Mouse (Mus musculus) limb, embryonic 13.5 days (tissue): ENCODE data around the gene Polr3h. TPM values are rescaled to one million over a fixed set of nuclear protein-coding genes. Genes with fewer than 3 reads are reported as not detected.
A peak's percentile ranks its signal among the peaks of the same experiment; 100 is the strongest.

Experiments used
- ATAC-seq: fragments of 200-750 bp; cut with Nextera tagmentation; 2 replicates; pipeline ENCODE4 v1.8.0; 2017; ENCODE audit warnings: low read depth, moderate number of reproducible peaks, moderate TSS enrichment; ENCODE audit not compliant: low FRiP score
- H3K27ac ChIP-seq: fragments of 300-500 bp; sonication (generic); 2 replicates; pipeline ENCODE4 v1.5.1; 2015; ENCODE audit warnings: inconsistent platforms, mild to moderate bottlenecking, moderate library complexity
- H3K27me3 ChIP-seq: fragments of 300-500 bp; sonication (generic); 2 replicates; pipeline ENCODE4 v1.6.1; 2015; ENCODE audit warnings: mild to moderate bottlenecking, inconsistent platforms
- H3K36me3 ChIP-seq: fragments of 300-500 bp; sonication (generic); 2 replicates; pipeline ENCODE4 v1.6.1; 2015; ENCODE audit warnings: inconsistent platforms, mild to moderate bottlenecking, moderate library complexity
- H3K4me1 ChIP-seq: fragments of 300-500 bp; sonication (generic); 2 replicates; pipeline ENCODE4 v1.6.1; 2015; ENCODE audit warnings: inconsistent platforms
- H3K4me2 ChIP-seq: fragments of 300-500 bp; sonication (generic); replicated peaks from 2 replicates; pipeline ENCODE4 v1.6.1; 2015; ENCODE audit warnings: inconsistent platforms, mild to moderate bottlenecking, moderate library complexity
- H3K4me3 ChIP-seq: fragments of 300-500 bp; sonication (generic); 2 replicates; pipeline ENCODE4 v1.5.1; 2015; ENCODE audit warnings: moderate library complexity, mild to moderate bottlenecking, inconsistent platforms
- H3K9ac ChIP-seq: fragments of 300-500 bp; sonication (generic); 2 replicates; pipeline ENCODE4 v1.6.1; 2015; ENCODE audit warnings: mild to moderate bottlenecking, inconsistent platforms
- H3K9me3 ChIP-seq: fragments of 300-500 bp; sonication (generic); 2 replicates; pipeline ENCODE4 v1.6.1; 2016; ENCODE audit warnings: inconsistent platforms
- WGBS: fragments of 180-500 bp; shearing (Covaris S2); methylation state at CpG from one replicate; pipeline ENCODE4 v1.1.7; 2015; 5-methylcytosine and 5-hydroxymethylcytosine counted together
- polyA plus RNA-seq: library from polyadenylated mRNA; unstranded; fragments of >200 nt; fragmentation: Nextera tagmentation; extraction: Ambion mirVana; gene quantifications from 2 replicates; pipeline ENCODE4 v1.2.1, GENCODE M21; 2015

Gene Polr3h
- polyA plus RNA-seq, 1 experiment from 2014 or later = 57.9 TPM

DNA sequence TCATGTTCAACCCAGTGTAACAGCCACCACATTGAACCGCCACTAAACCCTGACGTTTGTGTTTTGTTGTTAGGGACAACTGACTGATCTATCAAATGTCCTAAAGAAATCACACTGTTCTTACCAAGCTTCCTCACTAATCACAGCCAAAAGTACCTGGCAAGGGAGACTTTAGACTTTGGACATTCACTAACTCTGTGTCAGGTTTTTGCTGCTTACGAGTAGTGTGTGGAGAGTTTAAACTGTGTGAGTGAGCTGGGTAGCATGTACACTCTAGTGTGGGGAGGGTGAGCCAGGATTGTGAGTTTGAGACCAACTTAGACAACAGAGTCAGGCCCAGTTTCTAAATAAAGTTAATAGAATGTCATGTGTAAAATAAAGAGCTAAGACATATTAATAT, 43.7 kb downstream of the Polr3h start:
- no peak overlapping the region for H3K9ac ChIP-seq
- no peaks in the 10 kb centered on the region for H3K9me3 ChIP-seq
- no peaks in the 10 kb centered on the region for H3K27me3 ChIP-seq
- no peaks in the 10 kb centered on the region for H3K4me1 ChIP-seq
- no peak overlapping the region for H3K4me3 ChIP-seq
- no peak overlapping the region for H3K27ac ChIP-seq
- no peak for ATAC-seq
- H3K4me2 ChIP-seq = no peak overlapping the region
- peaks cover 7% of the 10 kb centered on the region; the same call in 1 of the 2 replicates for H3K36me3 ChIP-seq
- 94% methylated on average over 3 of the region's 3 CpGs for WGBS

DNA sequence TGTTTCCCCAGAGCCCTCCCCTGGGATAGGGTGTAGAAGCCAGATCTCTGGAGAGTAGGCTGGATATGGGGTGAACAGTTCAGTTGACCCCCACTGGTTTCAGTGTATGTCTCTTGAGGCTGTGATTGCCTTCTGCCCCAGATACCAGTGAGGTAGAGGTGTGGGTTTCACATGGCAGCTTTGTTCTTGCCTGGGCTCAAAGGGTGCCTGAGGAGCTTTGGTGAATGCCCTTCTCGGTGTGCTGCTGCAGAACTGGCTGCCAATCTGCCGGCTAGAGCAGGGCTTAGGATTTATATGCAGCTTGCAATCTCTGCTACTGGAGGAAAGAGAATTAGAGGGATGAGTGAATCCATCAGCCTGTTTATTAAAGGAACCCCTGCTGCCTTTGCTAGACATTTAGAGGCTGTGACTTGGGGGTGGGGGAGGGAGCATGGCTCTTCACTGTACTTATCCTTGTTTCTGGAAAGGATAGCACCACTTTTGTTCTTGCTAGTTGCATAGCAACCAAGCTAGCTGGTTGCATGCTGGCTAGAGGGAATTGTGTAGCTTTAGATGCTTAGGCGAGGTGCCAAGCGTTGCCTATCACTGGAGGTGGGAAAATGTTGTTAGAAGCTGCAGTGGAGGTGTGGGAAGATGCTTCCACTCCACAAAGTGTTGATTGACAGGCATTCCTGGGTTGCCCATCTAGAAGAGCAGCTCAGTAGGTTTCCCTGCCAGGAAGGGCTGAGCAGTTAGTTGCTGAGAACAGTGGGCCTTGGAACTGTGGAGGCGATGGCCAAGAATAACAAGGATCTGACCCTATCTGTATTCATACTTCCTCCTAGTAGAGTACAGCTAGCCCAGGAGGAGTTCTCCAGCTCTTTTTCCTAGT, 46.3 kb downstream of the Polr3h start:
- Histone ChIP-seq H3K4me3 (no peak overlapping the region), H3K4me2 (no peak overlapping the region), H3K9me3 (no peaks in the 10 kb centered on the region), H3K9ac (no peak overlapping the region; the same call in 1 of the 2 replicates), H3K27ac (no peak overlapping the region), H3K4me1 (no peaks in the 10 kb centered on the region), H3K36me3 (peaks cover 7% of the 10 kb centered on the region; the same call in 1 of the 2 replicates), H3K27me3 (no peaks in the 10 kb centered on the region)
- WGBS = 79% methylated on average over 5 of the region's 5 CpGs
- no peak for ATAC-seq

DNA sequence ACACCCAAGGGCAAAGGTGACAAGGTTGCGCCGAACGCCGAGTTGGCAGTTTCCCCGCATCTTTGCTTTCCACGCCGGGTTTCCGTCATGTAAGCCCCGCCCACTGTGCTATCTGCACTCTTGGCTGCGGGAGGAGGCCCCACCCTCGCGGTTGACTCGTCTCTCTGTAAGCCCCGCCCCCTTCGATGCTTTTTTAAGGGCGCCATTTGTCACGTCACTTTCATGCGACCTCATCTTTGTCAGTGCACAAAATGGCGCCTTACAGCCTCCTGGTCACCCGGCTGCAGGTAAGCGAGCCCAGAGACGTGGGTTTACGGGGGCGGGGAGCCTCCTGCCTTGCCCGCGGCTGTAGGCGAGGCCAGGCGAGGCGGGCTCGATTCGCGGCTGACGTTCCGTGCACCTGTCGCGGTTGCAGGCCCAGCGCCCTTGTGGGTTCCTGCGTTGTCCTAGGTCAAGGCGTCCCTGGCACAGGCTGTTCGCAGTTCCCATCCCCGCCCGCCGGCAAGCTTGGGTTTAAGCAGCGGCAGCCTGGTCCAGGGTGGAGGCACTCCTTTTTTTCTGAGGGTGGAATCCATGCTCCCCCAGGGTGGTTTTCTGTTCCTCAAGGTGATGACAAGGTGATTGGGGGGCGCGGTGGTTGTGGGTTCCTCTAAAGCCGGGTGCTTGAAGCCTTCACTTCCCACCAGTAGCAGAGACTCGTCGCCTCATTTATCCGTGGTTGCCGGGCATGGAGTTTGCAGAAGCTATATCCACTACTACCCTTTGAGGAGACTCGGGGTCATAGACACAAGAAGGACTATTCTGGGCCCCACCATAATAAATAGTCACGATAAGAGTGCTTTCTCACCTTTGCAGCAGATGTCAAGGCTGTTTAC, 53.5 kb downstream of the Polr3h start, which contains the start of gene Aco2:
Gene Aco2, plus strand, starts transcription at position 48 of the 875 bp plus-strand sequence.
- peak within 1 kb of the TSS; percentile 86 for H3K9ac ChIP-seq
- peak within 1 kb of the TSS; percentile 92 for H3K4me2 ChIP-seq
- peak; percentile 91 for ATAC-seq
- H3K4me1 ChIP-seq = peaks cover 15% of the 10 kb centered on the region
- H3K27ac ChIP-seq = peak within 1 kb of the TSS; percentile 97
- H3K4me3 ChIP-seq = peak within 1 kb of the TSS; percentile 97
- H3K36me3 ChIP-seq = peaks cover 33% of the 10 kb centered on the region
- no peaks in the 10 kb centered on the region for H3K9me3 ChIP-seq
- no peaks in the 10 kb centered on the region for H3K27me3 ChIP-seq
- under 1% methylated on average over 53 of the region's 53 CpGs for WGBS

DNA sequence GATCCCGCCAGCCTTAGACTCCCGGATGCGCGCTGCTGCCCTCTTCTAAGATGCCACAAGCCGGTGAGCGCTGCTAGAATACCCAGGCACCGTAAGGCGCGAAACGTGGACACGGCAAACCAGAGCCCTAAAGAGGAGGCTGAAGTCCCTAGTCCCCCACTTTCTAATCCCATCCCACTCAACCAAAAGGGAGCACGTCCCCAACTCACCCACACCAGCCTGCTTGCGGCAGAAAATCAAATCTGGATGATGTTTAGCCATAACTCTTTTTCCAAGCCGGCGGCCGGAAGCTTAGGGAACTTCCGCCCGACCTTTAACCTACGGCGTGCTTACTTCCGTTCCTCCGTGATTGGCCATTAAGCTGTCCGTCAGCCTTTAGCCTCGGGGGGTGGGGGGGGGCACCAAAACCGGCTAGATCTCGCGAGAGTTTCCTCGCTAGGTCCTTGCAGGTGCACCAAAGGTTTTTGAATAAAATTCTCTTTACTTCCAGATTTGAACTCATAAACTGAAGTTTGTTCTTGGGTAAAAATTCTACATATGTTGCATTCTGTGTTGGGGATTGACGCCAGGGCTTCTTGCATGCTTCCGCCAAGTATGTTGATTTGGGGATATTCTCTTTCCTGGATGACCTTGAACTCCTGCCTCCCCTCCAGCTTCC, 54.3 kb downstream of the Polr3h start, which contains the start of gene Phf5a:
Gene Phf5a, minus strand, starts transcription at position 308 of the 658 bp plus-strand sequence.
- Histone ChIP-seq H3K4me2 (peak within 1 kb of the TSS; percentile 92), H3K27me3 (no peaks in the 10 kb centered on the region), H3K4me1 (peaks cover 15% of the 10 kb centered on the region), H3K4me3 (peak within 1 kb of the TSS; percentile 97), H3K9me3 (no peaks in the 10 kb centered on the region), H3K27ac (peak within 1 kb of the TSS; percentile 97), H3K9ac (peak within 1 kb of the TSS; percentile 86), H3K36me3 (peaks cover 41% of the 10 kb centered on the region)
- peak; percentile 88 for ATAC-seq
- under 1% methylated on average over 30 of the region's 30 CpGs for WGBS

DNA sequence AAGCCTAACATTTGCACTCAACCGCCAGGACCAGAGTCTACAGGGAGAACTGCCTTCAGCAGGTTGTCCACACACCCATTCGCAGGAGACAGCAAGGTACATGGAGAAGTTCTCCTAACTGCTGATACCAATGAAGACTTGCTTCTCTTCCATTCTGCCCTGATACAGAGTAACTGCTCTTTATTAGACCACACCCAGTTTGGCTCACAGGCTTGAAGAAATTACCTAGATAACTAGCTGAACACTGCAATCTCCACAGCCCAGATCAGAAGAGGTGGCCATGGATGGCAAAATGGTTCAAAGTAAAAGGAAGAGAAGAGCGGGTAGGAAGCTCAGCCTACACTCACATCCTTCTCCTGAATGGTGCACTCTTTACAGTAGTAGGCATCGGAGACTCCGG, 56.1 kb downstream of the Polr3h start:
- Histone ChIP-seq H3K4me1 (peaks cover 15% of the 10 kb centered on the region), H3K27me3 (no peaks in the 10 kb centered on the region), H3K4me3 (no peak overlapping the region; the same call in 1 of the 2 replicates), H3K27ac (no peak overlapping the region), H3K9me3 (no peaks in the 10 kb centered on the region), H3K9ac (no peak overlapping the region), H3K36me3 (peaks cover 58% of the 10 kb centered on the region), H3K4me2 (no peak overlapping the region)
- ATAC-seq = no peak
- 99% methylated on average over 5 of the region's 5 CpGs for WGBS

DNA sequence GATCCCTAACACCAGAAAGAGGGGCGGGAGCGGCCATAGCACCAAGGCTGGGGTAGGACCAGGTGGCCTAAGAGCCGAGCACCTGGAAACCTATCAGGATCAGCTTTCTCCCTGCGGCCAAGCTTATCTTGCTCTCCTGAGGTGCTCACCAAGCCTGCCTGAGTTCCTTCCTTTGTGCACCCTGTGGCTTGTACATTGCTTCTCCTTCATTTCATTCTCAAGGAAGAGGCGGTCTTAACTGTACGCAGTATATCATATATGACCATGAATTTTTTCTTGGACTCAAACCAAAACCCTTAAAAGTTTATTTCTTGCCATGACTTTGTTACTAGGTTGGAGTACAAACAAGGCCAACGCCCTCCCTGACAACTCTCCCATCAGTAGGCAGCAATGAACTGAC, 61.8 kb downstream of the Polr3h start:
- Histone ChIP-seq H3K36me3 (peaks cover 54% of the 10 kb centered on the region), H3K27ac (no peak overlapping the region), H3K9ac (no peak overlapping the region), H3K4me3 (no peak overlapping the region), H3K27me3 (no peaks in the 10 kb centered on the region), H3K4me1 (peaks cover 5% of the 10 kb centered on the region; the same call in 1 of the 2 replicates), H3K9me3 (no peaks in the 10 kb centered on the region), H3K4me2 (no peak overlapping the region)
- WGBS = 88% methylated on average over 7 of the region's 7 CpGs
- no peak for ATAC-seq

DNA sequence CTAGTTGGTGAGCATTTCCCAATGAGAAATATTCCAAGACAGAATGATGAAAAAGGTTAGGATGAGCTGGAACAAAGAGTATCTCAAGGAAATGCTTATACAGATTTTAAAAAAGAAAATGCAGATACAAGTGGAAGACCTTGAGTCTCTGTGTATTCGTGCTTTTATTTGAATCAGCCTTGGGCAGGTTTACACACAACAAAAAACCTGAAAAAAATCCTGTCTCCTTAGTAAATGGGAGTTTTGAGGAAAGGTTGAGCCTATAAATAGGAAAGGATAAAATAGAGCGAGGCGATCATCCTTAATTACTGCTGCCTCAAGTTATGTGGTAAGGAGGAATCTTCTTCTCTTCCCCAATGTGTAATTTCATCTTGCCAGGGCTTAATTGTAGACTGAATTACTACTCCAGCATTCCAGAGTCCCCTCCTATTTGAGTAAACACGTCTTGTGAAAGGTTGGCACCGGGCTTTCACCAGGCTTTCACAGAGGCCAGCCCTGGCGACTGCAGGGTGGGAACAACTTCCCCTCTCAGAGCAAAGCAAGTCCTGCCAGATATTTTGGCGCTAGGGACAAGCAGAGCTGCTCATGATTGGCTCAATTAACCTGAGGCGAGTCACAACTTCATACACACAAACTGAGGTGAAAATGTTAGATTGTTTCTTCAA, 65.4 kb downstream of the Polr3h start:
- H3K4me2 ChIP-seq = peak overlapping the region; percentile 96

DNA sequence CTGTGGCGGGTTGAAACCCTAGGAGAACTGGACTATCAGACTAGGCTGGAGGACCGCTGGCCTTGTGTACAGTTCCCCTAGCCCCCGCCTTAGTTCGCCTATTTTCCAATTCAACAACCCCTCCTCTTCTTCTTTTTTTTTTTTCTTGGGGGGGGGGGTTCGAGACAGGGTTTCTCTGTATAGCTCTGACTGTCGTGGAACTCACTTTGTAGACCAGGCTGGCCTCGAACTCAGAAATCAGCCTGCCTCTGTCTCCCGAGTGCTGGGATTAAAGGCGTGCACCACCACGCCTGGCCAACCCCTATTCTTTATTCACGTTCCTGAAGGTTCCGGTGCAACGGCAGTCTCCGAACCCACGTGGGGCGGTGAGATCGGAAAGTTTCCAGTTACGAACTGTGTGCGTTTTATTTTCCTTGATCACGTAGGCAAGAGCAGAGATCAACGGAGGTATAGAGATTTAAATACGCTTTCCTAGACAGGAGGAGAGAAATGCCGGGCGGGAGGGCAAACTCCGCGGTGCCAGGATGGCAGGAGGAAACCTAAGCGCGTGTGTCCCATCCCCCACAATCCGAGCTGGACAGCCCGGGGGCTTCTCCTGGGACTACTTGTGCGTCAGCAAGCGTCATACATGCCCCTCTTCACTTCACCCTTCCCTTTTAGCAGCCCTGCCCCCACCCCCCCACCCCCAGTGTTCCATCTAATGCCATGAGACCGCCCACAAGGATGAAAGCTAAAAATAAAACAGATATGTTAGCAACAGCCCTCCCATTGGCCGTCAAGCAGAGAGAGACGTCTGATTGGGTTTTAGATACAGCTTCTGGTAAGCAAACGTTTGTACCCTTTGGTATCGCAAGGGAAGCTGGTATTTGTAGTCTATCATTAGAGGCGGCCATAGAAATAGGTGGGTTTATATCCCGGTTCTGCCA, 66.4 kb downstream of the Polr3h start:
- no peaks in the 10 kb centered on the region for H3K27me3 ChIP-seq
- H3K27ac ChIP-seq = peak overlapping the region; percentile 95
- H3K4me3 ChIP-seq = peak overlapping the region; percentile 91
- H3K4me2 ChIP-seq = peak overlapping the region; percentile 96
- H3K36me3 ChIP-seq = peaks cover 11% of the 10 kb centered on the region
- peak; percentile 86 for ATAC-seq
- WGBS = under 1% methylated on average over 39 of the region's 39 CpGs
- peaks cover 17% of the 10 kb centered on the region for H3K4me1 ChIP-seq
- H3K9ac ChIP-seq = peak overlapping the region; percentile 96
- H3K9me3 ChIP-seq = no peaks in the 10 kb centered on the region

More for the DNA sequence above, 65.4 kb downstream of the Polr3h start:
- no peak overlapping the region for H3K9ac ChIP-seq
- 40% methylated on average over 8 of the region's 8 CpGs for WGBS
- H3K9me3 ChIP-seq = no peaks in the 10 kb centered on the region
- ATAC-seq = no peak
- peak overlapping the region; percentile 15 for H3K4me3 ChIP-seq
- peaks cover 9% of the 10 kb centered on the region; the same call in 1 of the 2 replicates for H3K4me1 ChIP-seq
- no peaks in the 10 kb centered on the region for H3K27me3 ChIP-seq
- peak overlapping the region; percentile 69; the same call in 1 of the 2 replicates for H3K27ac ChIP-seq
- H3K36me3 ChIP-seq = peaks cover 18% of the 10 kb centered on the region

DNA sequence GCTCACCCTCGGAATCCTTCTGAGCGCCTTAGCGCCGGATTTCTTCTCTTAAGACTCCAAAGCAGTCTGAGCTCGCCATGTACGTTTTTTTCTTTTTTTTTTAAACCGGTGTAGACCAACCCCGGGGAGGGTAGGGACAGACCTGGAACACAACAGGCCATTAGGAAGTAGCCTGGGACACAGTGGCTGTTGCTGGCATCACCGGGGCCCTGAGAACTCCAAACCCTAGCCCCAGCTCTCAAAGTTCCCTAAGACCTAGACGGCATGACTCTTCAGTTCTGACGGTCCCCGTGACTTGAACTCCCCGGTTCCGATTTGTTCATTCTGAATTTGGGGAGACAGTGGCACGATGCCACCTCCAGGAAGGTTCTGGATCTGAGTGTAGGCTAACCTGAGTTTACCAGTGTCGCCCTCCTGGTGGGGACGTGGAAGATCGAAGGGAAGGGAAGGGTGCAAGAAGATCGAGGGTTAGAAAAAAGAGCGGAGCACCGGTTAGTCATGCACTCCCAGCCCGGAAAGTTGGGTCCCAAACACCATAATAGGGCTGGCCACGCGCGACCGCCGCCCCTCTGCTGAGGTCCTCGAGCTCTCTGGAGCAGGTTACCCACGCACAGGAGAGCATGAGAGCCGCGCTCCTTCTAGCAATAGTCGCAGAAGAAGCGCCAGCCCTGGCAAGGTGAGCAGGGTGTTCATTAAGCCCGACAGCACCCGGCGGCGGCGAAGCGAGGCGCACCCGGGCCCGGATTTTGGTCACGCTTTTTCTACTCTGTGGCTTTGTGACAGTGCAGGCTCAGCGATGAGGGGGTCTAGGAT, 67.3 kb downstream of the Polr3h start, which contains the start of gene Tob2:
Gene Tob2, minus strand, starts transcription at position 280 of the 813 bp plus-strand sequence.
- ATAC-seq = peak; percentile 8; the same call in 1 of the 2 replicates
- Histone ChIP-seq H3K4me2 (peak within 1 kb of the TSS; percentile 96), H3K36me3 (peaks cover 8% of the 10 kb centered on the region; the same call in 1 of the 2 replicates), H3K4me3 (peak within 1 kb of the TSS; percentile 91), H3K9me3 (no peaks in the 10 kb centered on the region), H3K27me3 (no peaks in the 10 kb centered on the region), H3K4me1 (peaks cover 18% of the 10 kb centered on the region), H3K27ac (peak within 1 kb of the TSS; percentile 95), H3K9ac (peak within 1 kb of the TSS; percentile 96)
- WGBS = under 1% methylated on average over 44 of the region's 44 CpGs
